Mouse (Mus musculus): Measurements from ENCODE around the gene Sirt7. TPM values are rescaled to one million over a fixed set of nuclear protein-coding genes. Genes with fewer than 3 reads are reported as not detected.

Sirt7 gene
- polyA plus RNA-seq, 1 experiment from 2014 or later, result 30.0 TPM

DNA sequence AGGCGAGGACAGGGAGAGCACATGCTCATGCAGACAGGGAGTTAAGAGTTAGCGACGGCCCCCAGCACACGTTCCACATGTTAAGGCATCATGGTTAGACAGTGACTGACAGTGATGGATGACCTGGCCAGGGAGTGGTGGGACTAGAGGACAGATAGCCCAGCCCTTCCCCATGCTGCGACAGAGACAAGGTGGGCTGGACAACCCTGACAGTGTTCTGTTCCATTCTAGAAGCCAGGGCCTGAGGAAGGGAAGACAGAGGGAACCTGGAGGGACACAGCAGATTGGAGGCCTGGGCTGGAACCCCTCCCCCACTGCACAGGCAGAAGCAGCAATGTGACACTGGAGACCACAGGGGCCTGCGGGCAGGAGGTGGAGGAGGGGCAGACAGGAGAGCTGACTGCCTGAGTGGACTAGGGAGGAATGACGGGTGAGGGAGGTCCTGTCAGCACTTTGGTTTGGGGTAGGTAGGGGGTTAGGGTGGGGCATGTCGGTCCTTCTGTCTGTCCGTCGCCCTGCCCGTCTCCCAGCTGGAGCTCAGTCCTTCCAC lies 46.3 kb downstream of the Sirt7 start:
- H3K36me3 ChIP-seq, result peaks cover 42% of the 10 kb centered on the region
- H3K4me1 ChIP-seq, result peaks cover 36% of the 10 kb centered on the region
- no peaks in the 10 kb centered on the region for H3K27me3 ChIP-seq
- peak overlapping the region; percentile 95; the same call in 1 of the 2 replicates for H3K9ac ChIP-seq
- 0 out of 2 replicates have a peak overlapping the region, but pooled peaks have one; percentile 33 for H3K27ac ChIP-seq
- peaks cover under 1% of the 10 kb centered on the region; the same call in 1 of the 2 replicates for H3K9me3 ChIP-seq
- no peak overlapping the region for H3K4me2 ChIP-seq
- no peak overlapping the region for H3K4me3 ChIP-seq
- 74% methylated on average over 11 of the region's 11 CpGs for WGBS
- ATAC-seq (ENCODE audit: insufficient number of reproducible peaks, insufficient read depth, low FRiP score, low TSS enrichment, low read depth), result no peak

DNA sequence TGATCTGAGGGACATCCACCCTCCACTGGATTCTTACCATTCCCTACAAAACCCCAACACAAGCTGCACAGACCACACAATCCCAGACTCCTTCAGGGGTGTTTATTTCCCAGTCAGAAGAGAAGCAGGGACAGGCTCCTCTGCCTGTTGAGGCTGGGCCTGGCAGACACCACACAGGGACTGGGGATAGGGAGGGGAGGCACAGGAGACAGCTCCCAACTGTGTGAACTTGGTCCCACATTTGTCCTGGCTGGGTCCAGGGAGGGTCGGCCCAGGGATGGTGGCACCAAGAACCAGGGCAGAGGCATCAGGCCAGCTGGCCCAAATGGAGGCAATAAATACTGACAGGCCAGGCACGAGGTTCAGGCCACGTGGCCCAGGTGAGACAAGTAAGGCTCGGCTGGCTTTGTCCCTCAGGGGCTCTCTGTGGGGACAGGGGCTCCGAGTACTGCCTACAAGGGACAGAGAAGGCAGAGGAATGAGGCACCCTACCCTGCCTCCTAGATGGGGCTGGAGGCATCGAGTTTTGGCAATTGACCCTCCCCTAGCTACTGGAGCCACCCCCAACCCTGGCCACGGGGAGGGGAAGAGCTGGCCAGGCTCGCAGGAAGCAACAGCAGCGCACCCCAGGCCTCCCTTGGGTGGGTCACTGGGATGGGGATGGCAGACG lies 46.9 kb downstream of the Sirt7 start:
- Histone ChIP-seq H3K4me1 (peaks cover 36% of the 10 kb centered on the region), H3K27me3 (no peaks in the 10 kb centered on the region), H3K36me3 (peaks cover 39% of the 10 kb centered on the region), H3K27ac (0 out of 2 replicates have a peak overlapping the region, but pooled peaks have one; percentile 33), H3K4me2 (no peak overlapping the region), H3K9ac (0 out of 2 replicates have a peak overlapping the region, but pooled peaks have one; percentile 32), H3K4me3 (no peak overlapping the region), H3K9me3 (no peaks in the 10 kb centered on the region)
- 84% methylated on average over 10 of the region's 10 CpGs for WGBS
- ATAC-seq (ENCODE audit: insufficient number of reproducible peaks, insufficient read depth, low FRiP score, low TSS enrichment, low read depth), result no peak

- 0 out of 2 replicates have a peak overlapping the region, but pooled peaks have one; percentile 4 for H3K27ac ChIP-seq
- no peaks in the 10 kb centered on the region for H3K9me3 ChIP-seq
- peaks cover 39% of the 10 kb centered on the region for H3K36me3 ChIP-seq
- ATAC-seq (ENCODE audit: insufficient number of reproducible peaks, insufficient read depth, low FRiP score, low TSS enrichment, low read depth), result no peak
- H3K27me3 ChIP-seq, result no peaks in the 10 kb centered on the region
- H3K4me2 ChIP-seq, result no peak overlapping the region
- 0 out of 2 replicates have a peak overlapping the region, but pooled peaks have one; percentile 32 for H3K9ac ChIP-seq
- 82% methylated on average over 7 of the region's 7 CpGs for WGBS
- no peak overlapping the region for H3K4me3 ChIP-seq
- H3K4me1 ChIP-seq, result peaks cover 36% of the 10 kb centered on the region
These were observed 47.6 kb downstream of the Sirt7 start for GRCm38 (mm10) chr11:120577211-120578023.

DNA sequence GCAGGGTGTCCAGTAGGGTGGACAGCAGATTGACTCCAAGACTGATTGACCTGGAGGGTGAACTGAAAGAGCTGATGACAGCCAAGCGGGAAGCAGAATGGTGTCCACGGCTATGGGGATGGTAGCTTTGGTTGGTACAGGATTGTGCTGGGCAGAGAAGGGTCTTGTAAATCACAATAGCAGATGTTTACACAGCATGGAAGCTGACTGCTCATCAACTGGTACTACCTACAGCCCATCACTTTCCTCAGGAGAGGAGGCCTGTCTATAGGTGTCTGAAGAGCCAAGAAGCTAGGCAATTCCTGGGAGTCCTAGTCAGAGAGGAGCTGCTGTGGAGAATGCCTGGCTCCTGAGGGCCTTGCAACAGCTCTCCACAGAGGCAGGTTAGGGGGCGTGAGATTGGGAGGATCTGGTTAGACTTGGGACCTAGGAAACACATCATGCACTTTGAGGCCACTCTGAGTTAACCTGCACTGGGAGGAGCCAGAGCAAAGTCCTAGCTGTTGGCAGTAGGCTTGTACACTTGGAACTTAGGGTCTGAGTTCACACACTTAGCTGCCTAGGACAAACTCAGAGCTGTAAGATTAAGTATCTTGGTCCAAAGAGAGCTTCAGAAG lies 48.6 kb downstream of the Sirt7 start:
- 84% methylated on average over 3 of the region's 3 CpGs for WGBS
- Histone ChIP-seq H3K27me3 (no peaks in the 10 kb centered on the region), H3K4me2 (no peak overlapping the region), H3K9ac (no peak overlapping the region), H3K27ac (0 out of 2 replicates have a peak overlapping the region, but pooled peaks have one; percentile 33), H3K36me3 (peaks cover 40% of the 10 kb centered on the region), H3K4me3 (no peak overlapping the region), H3K4me1 (peaks cover 35% of the 10 kb centered on the region), H3K9me3 (no peaks in the 10 kb centered on the region)
- ATAC-seq (ENCODE audit: insufficient number of reproducible peaks, insufficient read depth, low FRiP score, low TSS enrichment, low read depth), result no peak

DNA sequence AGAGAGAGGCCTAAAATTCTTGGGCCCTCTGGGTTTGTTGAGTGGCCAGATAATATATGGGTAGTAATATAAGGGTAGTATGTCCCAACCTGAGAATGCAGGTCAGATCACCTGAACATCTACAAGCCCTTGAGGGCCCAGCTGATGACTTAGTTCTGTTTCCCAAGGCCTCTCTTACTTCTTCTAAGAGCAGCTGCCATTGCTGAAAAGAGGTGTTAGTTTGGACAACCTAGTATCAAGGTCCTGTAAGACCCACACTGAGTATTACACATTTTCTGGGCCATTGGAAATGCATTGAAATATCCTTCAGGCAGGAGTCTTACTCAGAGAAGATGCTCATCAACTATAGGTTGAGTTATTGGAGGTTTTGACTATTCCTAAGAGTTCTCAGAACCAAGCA lies 49.1 kb downstream of the Sirt7 start:
- no peaks in the 10 kb centered on the region for H3K27me3 ChIP-seq
- H3K9me3 ChIP-seq, result no peaks in the 10 kb centered on the region
- ATAC-seq (ENCODE audit: insufficient number of reproducible peaks, insufficient read depth, low FRiP score, low TSS enrichment, low read depth), result no peak
- H3K36me3 ChIP-seq, result peaks cover 45% of the 10 kb centered on the region
- no peak overlapping the region for H3K4me2 ChIP-seq
- no peak overlapping the region for H3K4me3 ChIP-seq
- H3K9ac ChIP-seq, result no peak overlapping the region
- 0 out of 2 replicates have a peak overlapping the region, but pooled peaks have one; percentile 33 for H3K27ac ChIP-seq
- H3K4me1 ChIP-seq, result peaks cover 40% of the 10 kb centered on the region

GRCm38 (mm10) chr11:120575046-120575445 lies 50.0 kb downstream of the Sirt7 start:
- no peak overlapping the region for H3K9ac ChIP-seq
- H3K36me3 ChIP-seq, result peaks cover 54% of the 10 kb centered on the region
- no peak overlapping the region for H3K4me2 ChIP-seq
- no peak for ATAC-seq (ENCODE audit: insufficient number of reproducible peaks, insufficient read depth, low FRiP score, low TSS enrichment, low read depth)
- no peaks in the 10 kb centered on the region for H3K9me3 ChIP-seq
- WGBS, result 57% methylated on average over 2 of the region's 2 CpGs
- peaks cover 40% of the 10 kb centered on the region for H3K4me1 ChIP-seq
- H3K27me3 ChIP-seq, result no peaks in the 10 kb centered on the region
- H3K4me3 ChIP-seq, result no peak overlapping the region
- no peak overlapping the region for H3K27ac ChIP-seq

DNA sequence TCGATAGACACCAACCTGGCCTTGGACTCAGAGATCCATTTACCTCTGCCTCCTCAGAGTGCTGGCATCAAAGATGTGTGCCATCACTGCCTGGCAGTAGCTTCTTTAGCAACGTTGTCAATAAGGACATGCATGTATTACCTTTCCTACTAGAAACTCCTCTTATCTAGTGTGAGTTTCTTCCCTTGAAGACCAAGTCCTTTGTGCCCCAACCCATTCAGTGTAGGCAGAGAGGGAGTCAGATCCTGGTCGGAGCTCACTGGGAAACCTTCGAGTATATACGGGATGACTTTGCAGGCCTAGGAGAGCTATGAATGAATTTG lies 50.8 kb downstream of the Sirt7 start:
- peak overlapping the region; percentile 98 for H3K4me3 ChIP-seq
- peak overlapping the region; percentile 96; the same call in 1 of the 2 replicates for H3K27ac ChIP-seq
- no peak for ATAC-seq (ENCODE audit: insufficient number of reproducible peaks, insufficient read depth, low FRiP score, low TSS enrichment, low read depth)
- H3K4me2 ChIP-seq, result peak overlapping the region; percentile 91
- peak overlapping the region; percentile 98 for H3K9ac ChIP-seq
- H3K9me3 ChIP-seq, result no peaks in the 10 kb centered on the region
- H3K36me3 ChIP-seq, result peaks cover 54% of the 10 kb centered on the region
- H3K4me1 ChIP-seq, result peaks cover 32% of the 10 kb centered on the region
- 44% methylated on average over 5 of the region's 5 CpGs for WGBS
- H3K27me3 ChIP-seq, result no peaks in the 10 kb centered on the region

DNA sequence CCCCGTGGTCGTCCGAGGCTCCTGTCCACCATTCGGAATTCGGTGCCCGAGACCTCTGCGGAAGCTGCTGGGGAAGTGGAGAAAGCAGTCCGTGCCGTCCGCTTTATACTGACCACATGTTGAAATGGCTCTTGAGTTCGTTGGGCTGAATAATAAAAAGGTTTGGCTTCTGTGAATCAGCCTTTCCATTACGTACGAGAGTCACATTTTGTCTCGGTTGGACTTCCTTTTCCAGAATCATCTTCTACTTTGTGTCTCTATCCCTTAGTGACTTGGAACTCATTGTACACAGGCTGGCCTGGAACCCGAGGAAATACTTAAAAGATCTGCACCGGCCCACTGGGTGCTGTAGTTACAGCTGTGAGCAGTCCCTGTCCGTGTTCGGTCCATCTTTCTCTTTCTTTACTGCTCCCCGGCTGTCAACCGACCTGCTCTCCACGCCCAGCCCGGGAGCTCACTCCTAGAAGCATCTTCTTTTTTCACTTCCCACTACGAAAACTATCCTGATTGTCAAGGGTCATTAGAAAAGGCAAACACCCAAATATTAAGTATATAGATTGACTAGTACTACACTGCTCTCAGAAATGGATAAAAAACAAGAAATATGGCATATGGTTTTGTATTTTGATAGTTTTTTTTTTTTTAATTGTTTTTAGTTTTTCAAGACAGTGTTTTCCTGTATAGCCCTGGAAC lies 51.3 kb downstream of the Sirt7 start:
- peaks cover 51% of the 10 kb centered on the region for H3K36me3 ChIP-seq
- H3K9me3 ChIP-seq, result no peaks in the 10 kb centered on the region
- H3K9ac ChIP-seq, result peak overlapping the region; percentile 98
- peak overlapping the region; percentile 91 for H3K4me2 ChIP-seq
- WGBS, result under 1% methylated on average over 23 of the region's 23 CpGs
- H3K27me3 ChIP-seq, result no peaks in the 10 kb centered on the region
- peaks cover 28% of the 10 kb centered on the region for H3K4me1 ChIP-seq
- peak overlapping the region; percentile 98 for H3K4me3 ChIP-seq
- H3K27ac ChIP-seq, result peak overlapping the region; percentile 96
- no peak for ATAC-seq (ENCODE audit: insufficient number of reproducible peaks, insufficient read depth, low FRiP score, low TSS enrichment, low read depth)

GRCm38 (mm10) chr11:120572752-120573584 lies 52.1 kb downstream of the Sirt7 start, which contains the start of gene P4hb:
TSS of gene P4hb (minus strand) at chr11:120573253.
- under 1% methylated on average over 94 of the region's 94 CpGs for WGBS
- Histone ChIP-seq H3K27me3 (no peaks in the 10 kb centered on the region), H3K9ac (peak within 1 kb of the TSS; percentile 98), H3K36me3 (peaks cover 51% of the 10 kb centered on the region), H3K4me1 (peaks cover 32% of the 10 kb centered on the region), H3K27ac (peak within 1 kb of the TSS; percentile 96), H3K4me2 (peak within 1 kb of the TSS; percentile 91), H3K4me3 (peak within 1 kb of the TSS; percentile 98), H3K9me3 (no peaks in the 10 kb centered on the region)
- peak; percentile 94 for ATAC-seq (ENCODE audit: insufficient number of reproducible peaks, insufficient read depth, low FRiP score, low TSS enrichment, low read depth)

- Histone ChIP-seq H3K9ac (peak overlapping the region; percentile 98), H3K4me3 (peak overlapping the region; percentile 98), H3K4me1 (peaks cover 36% of the 10 kb centered on the region), H3K4me2 (peak overlapping the region; percentile 91), H3K27me3 (no peaks in the 10 kb centered on the region), H3K36me3 (peaks cover 51% of the 10 kb centered on the region), H3K27ac (peak overlapping the region; percentile 96), H3K9me3 (no peaks in the 10 kb centered on the region)
- WGBS, result under 1% methylated on average over 24 of the region's 24 CpGs
- ATAC-seq (ENCODE audit: insufficient number of reproducible peaks, insufficient read depth, low FRiP score, low TSS enrichment, low read depth), result peak; percentile 28
These were observed 52.7 kb downstream of the Sirt7 start for GRCm38 (mm10) chr11:120572417-120572751.
